Mouse (Mus musculus) adrenal gland, postnatal 4 days (tissue): Measurements from ENCODE around the gene Gnb3. TPM values are rescaled to one million over a fixed set of nuclear protein-coding genes. Genes with fewer than 3 reads are reported as not detected.
A peak's percentile ranks its signal among the peaks of the same experiment; 100 is the strongest.
"Not testable (repeated sequence)": the region's sequence is repeated elsewhere in the genome, so short reads cannot be mapped to it uniquely, and the experiment has no call there.

Experiments used
- DNase-seq, 2 experiments: peaks; one replicate each; pipeline ENCODE4 v3.0.0; 2021 to 2022; ENCODE audit warnings: low spot score in 2 of 2, mixed read lengths in 2 of 2
- total RNA-seq, 2 experiments: library from RNA; stranded (reverse); gene quantifications; 2 replicates each; pipeline ENCODE4 v1.2.3; 2021

The Gnb3 gene
- total RNA-seq, 2 experiments from 2014 or later = 13.9 to 16.3 TPM

GRCm38 (mm10) chr6:124858561-124859318 lies 18.7 kb upstream of the Gnb3 start:
- DNase-seq = no peak

GRCm38 (mm10) chr6:124857840-124858530 lies 17.9 kb upstream of the Gnb3 start:
- DNase-seq = no peak

GRCm38 (mm10) chr6:124856916-124857839 lies 17.1 kb upstream of the Gnb3 start, which contains the start of gene P3h3:
TSS of gene P3h3 (minus strand) at chr6:124857752.
- DNase-seq = peak; percentile 65 to 67

- no peak for DNase-seq
Observed at GRCm38 (mm10) chr6:124856321-124856720, 16.2 kb upstream of the Gnb3 start.

GRCm38 (mm10) chr6:124854647-124855046 lies 14.6 kb upstream of the Gnb3 start:
- no peak for DNase-seq

- no peak for DNase-seq
Observed at GRCm38 (mm10) chr6:124850535-124850934, 10.5 kb upstream of the Gnb3 start.

- DNase-seq = peak; percentile 76 to 85
Observed at GRCm38 (mm10) chr6:124847305-124847704, 7.2 kb upstream of the Gnb3 start.

GRCm38 (mm10) chr6:124839805-124840204 lies 270 bp downstream of the Gnb3 start:
- DNase-seq = no peak

GRCm38 (mm10) chr6:124836411-124836810 lies 3.7 kb downstream of the Gnb3 start:
- DNase-seq = no peak

- DNase-seq = no peak
Observed at GRCm38 (mm10) chr6:124835531-124835930, 4.5 kb downstream of the Gnb3 start.

GRCm38 (mm10) chr6:124834512-124835081 lies 5.5 kb downstream of the Gnb3 start:
- no peak for DNase-seq

GRCm38 (mm10) chr6:124831649-124832048 lies 8.4 kb downstream of the Gnb3 start:
- no peak for DNase-seq

GRCm38 (mm10) chr6:124831199-124831598 lies 8.9 kb downstream of the Gnb3 start:
- DNase-seq = not testable (repeated sequence)

- DNase-seq = peak; percentile 64 to 84
Observed at GRCm38 (mm10) chr6:124829799-124830700, 10.0 kb downstream of the Gnb3 start.

- DNase-seq = peak; percentile 94 to 97
Observed at GRCm38 (mm10) chr6:124828868-124829798, 10.9 kb downstream of the Gnb3 start, which contains the start of the genes Usp5 and Cdca3. TSS of gene Usp5 (minus strand) at chr6:124829484. TSS of gene Cdca3 (plus strand) at chr6:124829547.

GRCm38 (mm10) chr6:124828101-124828592 lies 11.9 kb downstream of the Gnb3 start:
- DNase-seq = peak in 1 of 2 experiments; percentile 45

GRCm38 (mm10) chr6:124822049-124822448 lies 18.0 kb downstream of the Gnb3 start:
- no peak for DNase-seq

GRCm38 (mm10) chr6:124820891-124821290 lies 19.2 kb downstream of the Gnb3 start:
- DNase-seq = no peak
